Mouse (Mus musculus) Muller cell, postnatal 12 days (primary cell): ENCODE results near the gene 2900026A02Rik.
"Not testable (repeated sequence)": the region's sequence is repeated elsewhere in the genome, so short reads cannot be mapped to it uniquely, and the experiment has no call there.

Experiments
- DNase-seq: peaks from one replicate; pipeline ENCODE4 v3.0.0-alpha.2; 2015; ENCODE audit errors: inconsistent ontology term

2900026A02Rik gene

GRCm38 (mm10) chr5:113122326-113123054 is 98.5 kb downstream of the 2900026A02Rik start:
- DNase-seq, result no peak

DNA sequence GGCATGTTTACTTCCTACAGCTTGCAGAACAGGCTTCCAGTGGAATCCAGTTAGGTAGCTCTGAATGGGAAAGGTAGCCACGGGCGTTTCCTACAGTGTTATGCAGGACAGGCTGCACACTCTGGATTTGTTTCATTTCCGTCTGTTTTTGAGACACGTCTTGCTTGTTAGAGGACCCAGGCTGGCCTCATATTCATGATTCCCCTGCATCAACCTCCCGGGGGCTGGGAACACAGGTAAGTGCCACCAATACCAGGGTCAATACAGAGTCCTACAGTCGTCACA is 99.5 kb downstream of the 2900026A02Rik start:
- no peak for DNase-seq

- no peak for DNase-seq
Observed at GRCm38 (mm10) chr5:113120741-113121590, 100.1 kb downstream of the 2900026A02Rik start.

DNA sequence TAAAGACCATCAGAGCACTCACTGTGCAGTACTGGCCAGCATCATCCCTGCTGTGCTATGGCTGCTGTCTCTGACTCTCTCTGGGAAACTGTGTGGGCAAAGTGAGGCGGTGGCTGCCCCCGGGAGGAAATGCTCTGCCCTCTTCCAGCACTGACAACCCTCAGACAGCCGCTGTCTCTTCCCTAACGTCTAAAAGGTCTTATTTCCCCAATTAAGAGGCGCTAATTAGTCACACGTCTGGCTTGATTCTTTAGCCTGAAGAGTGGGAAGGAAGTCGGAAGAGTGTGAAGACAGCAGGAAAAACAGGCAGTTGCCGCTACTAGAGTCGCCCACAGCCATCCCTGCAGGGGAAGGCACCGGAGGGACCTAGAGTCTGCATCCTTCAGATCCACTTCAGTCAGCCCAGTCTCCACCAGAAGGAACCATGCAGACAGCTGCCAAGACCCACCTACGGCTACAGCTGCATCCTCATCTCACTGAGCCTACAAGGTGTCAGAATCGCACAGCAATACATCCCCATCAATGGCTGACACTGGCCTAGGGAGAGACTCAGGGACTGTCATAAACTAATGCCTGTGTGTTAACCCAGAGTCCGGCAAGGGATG is 101.1 kb downstream of the 2900026A02Rik start:
- peak; percentile 39 for DNase-seq

DNA sequence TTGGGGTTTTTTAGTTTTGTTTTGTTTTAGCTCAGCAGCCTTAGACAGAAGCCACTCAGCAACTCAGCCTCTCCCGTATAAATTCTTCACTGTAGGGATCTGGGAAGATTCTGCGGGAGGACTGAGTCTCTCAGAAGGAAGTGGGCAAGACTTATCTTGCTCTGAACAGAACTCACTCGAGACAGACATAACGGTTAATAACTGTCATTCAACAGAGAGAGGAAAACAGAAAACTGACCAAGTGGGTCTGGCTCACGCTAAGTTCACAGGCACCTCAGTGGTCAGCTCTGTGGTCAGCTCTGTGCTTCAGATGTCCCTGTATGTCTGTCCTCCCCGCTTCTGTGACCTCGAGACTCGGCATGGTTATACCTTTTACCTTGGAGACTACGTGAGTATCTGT is 101.7 kb downstream of the 2900026A02Rik start:
- DNase-seq, result no peak

DNA sequence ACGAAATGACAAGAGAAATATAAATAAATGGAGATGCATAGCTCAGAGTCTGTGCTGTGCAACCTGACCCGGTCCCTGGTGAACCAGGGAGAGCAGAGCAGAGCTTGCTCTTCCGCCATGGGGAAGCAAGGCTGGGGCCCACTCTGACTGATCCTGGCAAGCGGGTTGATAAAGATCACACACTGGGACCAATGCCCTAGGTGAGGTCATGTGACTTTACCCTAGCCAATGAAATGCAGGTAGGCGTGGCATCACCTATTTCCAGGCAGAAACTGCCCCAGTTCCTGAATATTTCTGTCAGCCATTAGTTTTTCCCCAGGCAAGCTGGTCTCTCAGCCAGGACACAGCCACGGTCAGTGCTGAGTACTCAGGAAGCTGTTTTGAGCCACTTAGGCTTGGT is 102.3 kb downstream of the 2900026A02Rik start:
- no peak for DNase-seq

DNA sequence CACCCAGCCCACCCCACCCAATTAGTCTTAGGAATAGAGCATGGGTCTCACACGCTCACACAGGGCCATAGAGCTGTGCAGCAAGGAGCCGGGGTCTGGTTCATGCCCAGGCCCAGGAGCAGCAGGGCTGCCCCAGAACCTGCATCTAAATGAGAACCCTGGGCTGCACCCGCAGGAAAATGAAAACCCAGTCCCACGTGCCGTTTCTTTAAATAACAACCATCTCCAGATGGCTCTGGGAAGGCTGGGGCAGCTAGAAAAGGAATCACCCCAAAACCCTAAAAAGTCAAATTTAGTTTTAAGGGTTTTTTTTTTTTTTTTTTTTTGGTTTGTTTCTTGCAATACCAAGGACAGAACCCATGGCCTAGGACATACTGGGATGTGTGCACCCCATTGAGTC is 103.7 kb downstream of the 2900026A02Rik start:
- DNase-seq, result no peak

- DNase-seq, result no peak
Observed at GRCm38 (mm10) chr5:113115896-113116295, 105.1 kb downstream of the 2900026A02Rik start.

DNA sequence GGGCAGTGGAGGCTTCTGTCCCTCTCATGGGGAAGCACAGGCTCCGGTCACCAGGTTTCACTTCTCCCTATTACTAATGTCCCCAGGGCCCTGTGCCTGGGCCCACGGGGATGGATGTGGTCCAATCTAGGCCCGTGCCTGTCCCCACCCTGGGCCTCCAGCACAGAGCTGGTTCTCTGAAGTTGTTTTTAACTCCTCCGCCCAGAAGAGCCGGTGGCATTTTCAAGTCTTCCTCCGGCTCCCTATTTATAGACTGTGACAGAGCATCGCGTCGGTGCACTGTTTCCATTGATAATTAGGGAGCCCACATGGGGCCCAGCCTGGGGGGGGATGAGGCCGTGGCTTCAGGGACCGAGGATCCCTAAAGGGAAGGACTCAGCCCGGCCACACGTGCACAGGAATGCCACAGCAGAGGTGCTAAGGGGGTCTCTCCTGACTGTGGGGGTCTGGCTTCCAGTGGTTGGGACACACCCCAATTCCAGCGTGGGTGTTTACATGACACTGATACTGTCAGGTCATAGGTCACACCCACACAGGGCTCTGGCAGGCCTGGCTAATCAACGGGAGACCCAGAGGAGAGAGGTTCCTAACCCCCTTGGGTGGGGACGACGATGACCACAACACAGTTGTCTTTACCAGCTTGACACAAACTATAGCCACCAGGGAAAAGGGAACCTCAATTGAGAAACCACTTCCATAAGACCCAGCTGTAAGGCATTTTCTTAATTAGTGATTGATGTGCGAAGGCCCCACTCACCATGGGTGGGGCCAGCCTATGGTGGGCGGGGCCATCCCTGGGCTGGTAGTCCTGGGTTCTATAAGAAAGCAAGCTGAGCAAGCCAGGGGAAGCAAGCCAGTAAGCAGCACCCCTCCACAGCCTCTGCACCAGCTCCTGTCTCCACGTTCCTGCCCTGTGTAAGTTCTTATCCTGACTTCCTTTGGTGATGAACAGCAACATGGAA is 106.5 kb downstream of the 2900026A02Rik start:
- peak; percentile 69 for DNase-seq

GRCm38 (mm10) chr5:113113120-113113519 is 107.9 kb downstream of the 2900026A02Rik start:
- DNase-seq, result no peak

- DNase-seq, result no peak
Observed at GRCm38 (mm10) chr5:113111336-113111735, 109.7 kb downstream of the 2900026A02Rik start.

- no peak for DNase-seq
Observed at GRCm38 (mm10) chr5:113110929-113111328, 110.1 kb downstream of the 2900026A02Rik start.

DNA sequence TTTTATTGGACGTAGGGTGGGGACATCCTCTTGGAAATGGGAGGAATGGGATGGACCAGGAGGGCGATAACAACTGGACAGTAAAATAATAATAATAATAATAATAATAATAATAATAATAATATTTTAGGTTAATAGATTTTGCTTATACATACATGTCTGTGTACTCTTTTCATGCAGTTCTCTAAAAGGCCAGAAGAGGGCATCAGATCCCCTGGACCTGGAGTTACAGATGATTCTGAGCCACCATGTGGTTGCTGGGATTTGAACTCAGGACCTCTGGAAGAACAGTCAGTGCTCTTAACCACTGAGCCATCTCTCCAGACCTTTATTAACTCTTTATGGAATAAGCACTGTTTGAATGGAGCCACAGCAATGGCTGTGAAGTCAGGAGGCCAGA is 111.4 kb downstream of the 2900026A02Rik start:
- not testable (repeated sequence) for DNase-seq

DNA sequence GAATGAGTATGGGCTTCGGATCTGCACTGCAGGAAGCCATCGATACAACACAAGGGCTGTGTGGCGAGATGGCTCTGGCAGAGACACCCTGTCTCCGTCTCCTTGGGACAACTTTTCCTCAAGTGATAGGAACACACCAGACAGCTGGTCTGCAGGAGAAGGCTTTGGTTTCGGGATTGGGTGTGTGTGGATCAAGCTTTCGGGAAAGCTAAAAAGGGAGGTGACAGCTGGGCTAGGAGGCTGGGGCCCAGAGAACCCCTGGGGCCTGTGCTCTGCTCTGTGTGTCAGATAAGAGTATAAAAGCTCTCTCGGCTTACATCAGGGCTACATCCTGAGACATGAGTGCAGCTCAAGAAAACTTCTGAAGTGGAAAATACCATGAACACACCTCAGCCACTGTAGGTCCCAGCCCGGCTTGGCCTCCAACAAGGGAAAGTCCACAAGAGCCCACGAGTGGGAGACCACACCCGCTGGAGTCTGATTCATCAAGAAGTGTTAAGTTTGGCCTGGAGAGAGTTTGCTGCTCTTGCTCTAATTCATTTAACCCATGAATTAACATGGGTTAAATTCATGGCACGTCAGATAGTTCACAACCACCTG is 112.8 kb downstream of the 2900026A02Rik start:
- DNase-seq, result no peak

DNA sequence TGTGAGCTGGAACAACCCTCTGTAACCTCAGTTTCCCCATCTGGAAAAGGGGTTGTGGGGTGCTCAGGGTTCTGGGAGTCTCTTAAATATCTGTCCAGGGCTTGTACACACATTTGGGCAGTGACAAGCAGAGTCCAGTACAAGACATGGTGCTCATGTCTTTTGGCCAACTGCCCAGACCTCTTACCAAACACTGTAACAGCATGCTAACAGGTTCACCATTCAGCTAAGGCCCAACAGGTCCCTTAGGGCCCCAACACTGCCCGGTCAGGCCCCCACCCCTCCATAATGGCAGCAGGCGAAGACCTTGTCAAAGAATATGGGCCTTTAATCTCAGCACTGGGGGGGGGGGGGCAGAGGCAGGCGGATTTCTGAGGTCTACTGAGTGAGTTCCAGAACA is 113.3 kb downstream of the 2900026A02Rik start:
- no peak for DNase-seq

GRCm38 (mm10) chr5:113106594-113106993 is 114.4 kb downstream of the 2900026A02Rik start:
- no peak for DNase-seq

GRCm38 (mm10) chr5:113105481-113105880 is 115.6 kb downstream of the 2900026A02Rik start:
- no peak for DNase-seq

DNA sequence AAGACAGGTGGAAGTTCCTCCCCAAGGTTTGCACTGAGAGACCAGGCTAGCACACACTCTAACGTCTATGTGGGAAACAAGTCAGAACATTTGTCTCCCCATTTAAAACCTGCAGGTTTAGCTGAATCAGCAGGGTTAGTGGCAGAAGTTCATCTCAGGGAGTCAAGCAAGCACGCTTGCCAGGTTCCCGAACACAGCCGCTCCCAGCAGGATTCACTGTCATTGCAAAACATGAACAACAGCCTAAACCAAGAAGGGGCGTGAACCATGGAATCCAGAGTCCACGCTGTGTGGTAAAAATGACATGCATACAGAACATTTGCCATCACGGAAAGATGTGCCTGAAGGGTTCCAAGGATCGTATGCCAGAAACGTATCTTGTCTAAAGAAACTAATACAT is 116.0 kb downstream of the 2900026A02Rik start:
- DNase-seq, result no peak

DNA sequence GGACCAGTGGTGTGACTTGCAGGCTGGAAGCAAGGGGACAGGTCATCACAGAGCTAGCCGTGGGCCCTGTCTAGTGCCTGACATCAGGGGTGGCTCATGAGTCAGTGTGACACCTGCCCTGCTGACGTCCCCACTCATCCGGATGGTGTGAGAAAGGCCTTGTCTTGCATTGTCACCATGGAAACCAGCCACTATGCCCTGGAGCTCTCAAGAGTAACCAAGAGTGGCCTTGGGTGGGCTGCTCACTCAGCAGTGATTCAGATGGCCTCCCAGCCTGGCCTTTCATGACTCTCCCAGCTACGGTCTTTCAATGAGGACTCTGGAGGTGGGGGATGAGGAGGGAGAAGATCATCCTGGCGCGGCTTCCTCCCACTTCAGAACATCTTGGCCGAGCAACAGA is 118.6 kb downstream of the 2900026A02Rik start:
- DNase-seq, result peak; percentile 61

DNA sequence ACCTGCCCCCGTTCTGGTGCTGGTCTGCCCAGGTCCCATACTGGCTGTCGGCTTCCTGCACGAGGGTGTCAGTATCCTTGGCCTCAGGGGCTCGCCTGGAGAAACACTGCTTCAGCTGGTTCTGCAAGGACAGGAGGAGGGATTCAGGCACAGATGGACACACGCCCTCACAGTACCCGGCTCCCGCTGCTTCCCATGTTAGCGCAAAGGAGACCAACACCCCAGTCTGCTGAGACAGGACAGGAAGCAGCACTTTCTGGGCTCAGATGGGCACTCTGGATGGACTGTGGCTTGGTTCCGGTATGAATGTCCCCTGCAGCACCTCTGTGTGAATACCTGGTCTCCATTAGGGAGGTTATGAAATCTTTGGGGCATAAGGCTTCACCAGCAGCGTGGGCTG is 119.6 kb downstream of the 2900026A02Rik start:
- no peak for DNase-seq

GRCm38 (mm10) chr5:113100422-113100821 is 120.6 kb downstream of the 2900026A02Rik start:
- DNase-seq, result no peak
